Mouse (Mus musculus) retina, postnatal 7 days (tissue): ENCODE measurements at regions not wholly inside any gene's neighbourhood (a gene's known extent, or its start where the extent isn't known, plus 50 kb on each side); places are given as distances from the start of the nearest gene placed in this dataset.

Source experiments
- DNase-seq: peaks from one replicate; pipeline ENCODE4 v3.0.0-alpha.2; 2012; ENCODE audit warnings: low read depth, low spot score

- DNase-seq, result no peak
These were observed 148.1 kb upstream of the Hs6st1 start for GRCm38 (mm10) chr1:35919840-35920734.

- DNase-seq, result no peak
These were observed 143.4 kb upstream of the Hs6st1 start for GRCm38 (mm10) chr1:35924796-35925195.

GRCm38 (mm10) chr1:35925301-35925700 lies 142.9 kb upstream of the Hs6st1 start:
- DNase-seq, result no peak

GRCm38 (mm10) chr1:35926191-35927048 lies 141.8 kb upstream of the Hs6st1 start:
- DNase-seq, result no peak

- DNase-seq, result no peak
These were observed 141.2 kb upstream of the Hs6st1 start for GRCm38 (mm10) chr1:35927049-35927415.

- DNase-seq, result no peak
These were observed 137.8 kb upstream of the Hs6st1 start for GRCm38 (mm10) chr1:35930351-35930750.

GRCm38 (mm10) chr1:35931056-35931455 lies 137.1 kb upstream of the Hs6st1 start:
- no peak for DNase-seq

GRCm38 (mm10) chr1:35933511-35933910 lies 134.7 kb upstream of the Hs6st1 start:
- no peak for DNase-seq

- no peak for DNase-seq
These were observed 133.0 kb upstream of the Hs6st1 start for GRCm38 (mm10) chr1:35935099-35935651.

- DNase-seq, result no peak
These were observed 131.7 kb upstream of the Hs6st1 start for GRCm38 (mm10) chr1:35936362-35937093.

GRCm38 (mm10) chr1:35940236-35940635 lies 128.0 kb upstream of the Hs6st1 start:
- no peak for DNase-seq

- DNase-seq, result peak; percentile 9
These were observed 126.5 kb upstream of the Hs6st1 start for GRCm38 (mm10) chr1:35941642-35942077.

GRCm38 (mm10) chr1:35942222-35942621 lies 126.0 kb upstream of the Hs6st1 start:
- no peak for DNase-seq

- no peak for DNase-seq
These were observed 124.4 kb upstream of the Hs6st1 start for GRCm38 (mm10) chr1:35943800-35944199.

GRCm38 (mm10) chr1:35944376-35944775 lies 123.8 kb upstream of the Hs6st1 start:
- DNase-seq, result no peak

- DNase-seq, result no peak
These were observed 123.4 kb upstream of the Hs6st1 start for GRCm38 (mm10) chr1:35944849-35945248.

- DNase-seq, result no peak
These were observed 122.6 kb upstream of the Hs6st1 start for GRCm38 (mm10) chr1:35945596-35945995.

- no peak for DNase-seq
These were observed 120.1 kb upstream of the Hs6st1 start for GRCm38 (mm10) chr1:35948104-35948503.

GRCm38 (mm10) chr1:35951082-35951481 lies 117.1 kb upstream of the Hs6st1 start:
- no peak for DNase-seq

GRCm38 (mm10) chr1:35953721-35954120 lies 114.5 kb upstream of the Hs6st1 start:
- no peak for DNase-seq
